Mouse (Mus musculus) adrenal gland, adult 2 months (tissue): ENCODE measurements around the gene Hoxd3. TPM values are rescaled to one million over a fixed set of nuclear protein-coding genes. Genes with fewer than 3 reads are reported as not detected.

Experiments
- DNase-seq: peaks from one replicate; pipeline ENCODE4 v3.0.0; 2021
- polyA plus RNA-seq: library from polyadenylated mRNA; depleted of rRNA; stranded (reverse); fragments of >200 nt; gene quantifications from 2 replicates; pipeline ENCODE4 v1.2.3, GENCODE M21; 2012
- total RNA-seq, 2 experiments: library from RNA; stranded (reverse); gene quantifications; 2 replicates each; pipeline ENCODE4 v1.2.3; 2021

The Hoxd3 gene
- total and polyA plus RNA-seq, 3 experiments, result 0.62 to 11.1 (median 1.0) TPM

- DNase-seq, result no peak
Measured at GRCm38 (mm10) chr2:74726973-74727639, 15.4 kb downstream of the Hoxd3 start.

GRCm38 (mm10) chr2:74727640-74728302 lies 16.0 kb downstream of the Hoxd3 start:
- no peak for DNase-seq

GRCm38 (mm10) chr2:74728303-74728680 lies 16.6 kb downstream of the Hoxd3 start:
- DNase-seq, result no peak

GRCm38 (mm10) chr2:74730331-74730730 lies 18.6 kb downstream of the Hoxd3 start:
- no peak for DNase-seq

- DNase-seq, result no peak
Measured at GRCm38 (mm10) chr2:74731055-74731454, 19.3 kb downstream of the Hoxd3 start.

- no peak for DNase-seq
Measured at GRCm38 (mm10) chr2:74731799-74732512, 20.2 kb downstream of the Hoxd3 start.

GRCm38 (mm10) chr2:74732513-74733316 lies 21.0 kb downstream of the Hoxd3 start:
- no peak for DNase-seq

- no peak for DNase-seq
Measured at GRCm38 (mm10) chr2:74733317-74733661, 21.6 kb downstream of the Hoxd3 start.

- no peak for DNase-seq
Measured at GRCm38 (mm10) chr2:74733765-74734164, 22.0 kb downstream of the Hoxd3 start.

- DNase-seq, result no peak
Measured at GRCm38 (mm10) chr2:74734451-74734850, 22.7 kb downstream of the Hoxd3 start.

- no peak for DNase-seq
Measured at GRCm38 (mm10) chr2:74734996-74735811, 23.5 kb downstream of the Hoxd3 start.

GRCm38 (mm10) chr2:74735851-74736687 lies 24.3 kb downstream of the Hoxd3 start:
- no peak for DNase-seq

GRCm38 (mm10) chr2:74736688-74737577 lies 25.2 kb downstream of the Hoxd3 start:
- no peak for DNase-seq

- DNase-seq, result no peak
Measured at GRCm38 (mm10) chr2:74737578-74738070, 25.9 kb downstream of the Hoxd3 start.

- no peak for DNase-seq
Measured at GRCm38 (mm10) chr2:74738623-74739475, 27.1 kb downstream of the Hoxd3 start.

- no peak for DNase-seq
Measured at GRCm38 (mm10) chr2:74739476-74739800, 27.7 kb downstream of the Hoxd3 start.

- no peak for DNase-seq
Measured at GRCm38 (mm10) chr2:74739869-74740268, 28.1 kb downstream of the Hoxd3 start.

- DNase-seq, result peak; percentile 53
Measured at GRCm38 (mm10) chr2:74740311-74741091, 28.8 kb downstream of the Hoxd3 start.
